Mouse (Mus musculus): ENCODE data around the gene Atp6v1b1. TPM values are rescaled to one million over a fixed set of nuclear protein-coding genes. Genes with fewer than 3 reads are reported as not detected.

Atp6v1b1 gene
- total RNA-seq, 2 experiments from 2014 or later: not detected

DNA sequence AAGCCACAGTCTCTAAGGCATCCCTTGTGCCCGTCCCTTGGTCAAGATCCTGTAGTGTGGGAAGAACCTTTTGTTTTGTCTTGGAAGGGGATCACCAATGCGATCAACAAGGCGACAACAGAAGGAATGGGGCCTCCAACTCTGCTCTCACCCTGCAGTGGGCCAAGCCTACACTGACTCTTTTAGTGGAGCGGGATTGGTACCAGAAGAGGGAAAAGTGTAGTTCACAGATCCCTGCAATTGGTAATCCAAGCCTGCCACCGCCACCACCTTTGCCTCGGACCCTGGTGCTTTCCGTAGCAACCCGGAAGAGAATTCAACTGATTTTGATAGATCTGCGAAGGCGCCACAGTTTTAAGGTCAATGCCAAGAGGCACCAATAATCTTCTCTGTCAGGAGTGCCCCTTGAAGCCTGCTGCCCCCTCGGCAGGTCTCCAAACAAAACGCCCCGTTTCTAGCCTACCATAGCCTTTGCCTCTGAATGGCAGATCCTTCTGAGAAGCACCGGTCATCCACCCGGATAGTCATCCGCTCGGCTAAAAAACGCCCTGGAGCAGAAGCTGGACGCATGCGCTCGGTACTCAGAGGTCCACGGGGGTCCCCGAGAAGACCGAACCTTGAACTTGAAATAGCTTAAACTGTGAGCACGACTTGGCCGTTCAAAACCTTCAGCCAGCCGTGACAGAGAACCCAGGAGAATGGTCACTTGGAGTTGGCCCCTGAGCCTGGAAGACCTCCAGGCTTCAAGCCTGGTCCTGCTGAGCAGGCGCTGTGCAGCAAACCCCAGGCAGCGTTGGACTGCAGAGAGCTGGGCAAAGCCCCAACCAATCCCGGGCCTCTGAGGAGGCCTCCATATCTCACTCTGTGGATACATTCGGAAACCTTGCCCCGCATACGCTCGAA, 28.3 kb upstream of the Atp6v1b1 start:
- DNase-seq: no peak

DNA sequence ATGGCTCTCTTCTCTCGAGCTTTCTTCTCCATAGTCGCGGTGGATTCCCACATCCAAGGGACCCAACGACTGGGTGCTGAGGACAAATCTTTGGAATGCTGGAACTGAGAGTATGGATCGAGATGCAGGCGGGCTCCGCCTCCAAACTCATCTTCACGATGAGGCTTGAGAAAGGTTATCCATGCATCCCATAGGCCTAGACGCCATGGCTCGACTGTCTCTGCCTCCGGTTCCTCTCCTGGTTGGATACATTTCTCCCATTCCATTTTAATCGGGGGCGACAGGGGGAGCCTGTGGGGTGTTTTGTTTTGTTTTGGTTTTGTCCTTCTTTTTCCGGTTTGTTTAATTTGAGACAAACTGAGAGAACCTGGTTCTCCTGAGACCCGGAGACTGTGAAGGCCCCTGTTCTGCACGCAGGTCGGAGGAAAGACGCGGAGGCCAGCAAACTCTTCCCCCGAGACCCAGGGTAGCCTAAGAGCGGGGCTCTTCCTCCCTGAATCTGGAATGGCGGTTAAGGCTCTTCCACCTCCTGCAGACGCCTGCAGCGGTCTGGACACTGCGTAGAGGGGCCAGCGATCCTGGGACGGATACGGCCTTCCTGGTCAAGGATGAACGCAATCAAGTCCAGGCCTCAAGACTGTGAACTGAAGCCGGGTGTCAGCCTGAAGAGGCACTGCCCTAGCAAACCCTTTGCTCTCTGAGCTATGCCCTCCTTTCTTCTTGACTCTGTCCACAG, 27.2 kb upstream of the Atp6v1b1 start:
- intact Hi-C loops (cut with DNase I): loop anchor here (2.0 kb wide), 1 partner anchor 13 kb away; no protein-coding TSS in a partner anchor
- peak in 1 of 2 experiments; percentile 15 for DNase-seq

More for the DNA sequence above, 28.3 kb upstream of the Atp6v1b1 start:
- intact Hi-C loops (cut with DNase I): no loop called here

DNA sequence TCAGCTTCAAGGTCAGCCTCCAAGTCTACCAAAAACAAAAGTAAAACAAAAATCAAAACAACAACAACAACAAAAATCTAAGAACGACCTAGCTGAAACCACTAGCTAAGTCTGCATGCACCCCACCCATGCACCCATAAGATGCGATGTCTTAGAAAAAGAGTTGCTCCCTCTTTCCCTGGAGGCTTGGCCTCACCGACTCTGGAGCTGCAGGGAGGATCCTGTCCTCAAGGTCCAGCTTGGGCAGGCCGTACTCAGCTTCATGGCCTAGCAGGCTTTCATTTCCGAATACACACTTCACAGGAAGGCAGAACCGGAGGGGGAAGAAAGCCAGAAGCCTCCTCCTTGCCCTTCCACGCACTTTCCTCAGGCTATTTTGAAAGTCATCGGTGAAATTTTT, 25.8 kb upstream of the Atp6v1b1 start:
- no peak for DNase-seq
- intact Hi-C loops (cut with DNase I): loop anchor here (2.0 kb wide), 1 partner anchor 14 kb away; no protein-coding TSS in a partner anchor

DNA sequence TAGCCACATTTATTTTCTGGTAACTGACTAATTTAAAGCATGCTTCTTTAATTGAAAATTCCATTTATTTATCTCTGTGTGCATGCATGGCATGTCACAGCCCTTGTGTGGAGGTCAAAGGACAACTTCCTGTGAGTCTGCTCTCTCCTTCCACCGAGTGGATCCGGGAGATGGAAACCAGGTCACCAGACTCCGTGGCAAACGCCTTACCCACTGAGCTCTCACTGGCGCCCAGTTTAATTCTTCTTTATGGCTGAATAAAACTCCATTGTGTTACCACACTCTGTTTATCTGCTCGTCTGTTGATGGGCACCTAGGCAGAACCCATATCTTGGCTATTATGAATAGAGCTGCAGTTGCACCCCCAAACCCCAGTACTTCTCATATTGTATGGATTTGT, 20.3 kb upstream of the Atp6v1b1 start:
- no peak for DNase-seq
- intact Hi-C loops (cut with DNase I): no loop called here

DNA sequence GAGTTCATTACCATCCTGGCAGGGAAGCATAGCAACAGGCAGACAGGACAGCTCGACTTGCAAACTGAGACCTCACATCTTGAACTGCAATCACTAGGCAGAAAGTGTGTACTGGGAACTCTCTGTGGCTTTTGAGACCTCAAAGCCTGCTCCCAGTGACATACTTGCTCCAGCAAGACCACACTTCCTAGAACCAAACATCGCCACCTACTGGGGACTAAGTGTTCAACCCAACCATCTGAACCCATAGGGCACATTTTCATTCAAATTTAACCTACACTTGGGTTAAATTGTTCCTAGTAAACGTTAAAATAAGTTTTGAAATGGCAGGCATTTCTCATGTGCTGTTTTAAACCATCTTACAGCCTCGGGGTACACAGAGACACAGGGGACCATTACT, 15.6 kb upstream of the Atp6v1b1 start:
- intact Hi-C loops (cut with DNase I): no loop called here

DNA sequence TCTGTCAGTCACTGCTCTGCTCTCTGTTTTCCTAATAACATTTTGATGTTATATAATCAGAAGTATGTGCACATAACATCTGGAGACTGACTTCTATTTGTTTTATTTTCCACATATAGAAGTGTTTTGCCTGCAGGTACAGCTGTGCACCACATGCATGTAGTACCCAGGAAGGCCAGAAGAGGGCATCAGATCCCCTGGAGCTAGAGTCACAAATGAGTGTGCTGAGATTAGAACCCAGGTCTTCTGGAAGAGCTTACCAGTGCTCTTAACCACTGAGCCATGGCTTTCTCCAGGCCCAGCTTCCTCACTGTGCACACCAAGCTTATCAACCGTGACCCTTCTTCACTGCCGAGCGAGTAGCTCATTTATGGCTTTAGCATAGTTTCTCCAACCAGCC, 14.3 kb upstream of the Atp6v1b1 start:
- intact Hi-C loops (cut with DNase I): no loop called here
- DNase-seq: peak in 1 of 2 experiments; percentile 15

More for the DNA sequence above, 15.6 kb upstream of the Atp6v1b1 start:
- no peak for DNase-seq

DNA sequence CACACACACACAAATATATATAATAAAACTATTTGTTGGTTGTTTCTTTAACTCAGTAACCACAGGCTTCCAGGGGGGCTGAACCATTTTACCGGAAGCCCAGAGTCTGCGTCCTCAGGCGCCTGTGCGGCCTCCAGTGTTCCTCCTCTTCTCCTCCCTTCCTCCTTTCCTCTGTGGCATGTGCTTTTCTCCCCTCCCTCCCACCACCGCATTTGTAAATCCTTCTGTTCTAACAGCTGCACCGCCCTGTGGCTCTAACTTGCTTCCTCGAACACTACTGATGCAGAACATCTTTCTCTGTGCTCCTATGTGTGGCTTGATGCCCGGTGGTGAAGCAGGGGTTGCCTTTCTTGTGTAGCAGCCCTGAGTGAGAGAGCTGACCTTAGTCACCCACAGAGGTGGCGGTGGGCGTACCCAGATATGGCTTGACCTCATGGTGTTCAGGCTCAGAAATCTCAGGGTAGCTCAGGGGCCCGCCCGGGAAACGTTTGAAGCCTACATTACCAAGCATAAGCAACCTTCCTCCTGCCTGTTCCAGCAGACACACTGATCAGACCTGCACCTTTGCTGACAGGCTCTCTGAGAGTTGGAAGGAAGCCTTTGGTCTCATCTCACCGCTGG, 13.3 kb upstream of the Atp6v1b1 start:
- DNase-seq: no peak
- intact Hi-C loops (cut with DNase I): no loop called here

DNA sequence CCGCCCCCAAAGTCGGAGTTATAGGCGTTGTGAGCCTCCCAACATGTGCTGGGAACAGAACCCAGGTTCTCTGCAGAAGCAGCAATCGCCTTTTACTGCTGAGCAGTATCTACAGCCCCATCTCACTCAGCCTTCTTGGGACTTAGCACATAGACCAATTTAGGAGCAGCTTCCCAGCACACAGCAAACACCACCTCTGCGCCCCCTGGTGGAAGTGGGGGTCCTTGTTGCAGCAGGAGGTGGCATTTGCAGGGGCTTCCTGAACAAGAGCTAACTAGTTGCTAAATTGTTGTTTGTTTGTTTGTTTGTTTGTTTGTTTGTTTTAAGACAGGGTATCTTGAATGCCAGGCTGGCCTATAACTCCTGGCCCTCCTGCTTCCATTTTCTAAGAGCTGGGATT, 11.7 kb upstream of the Atp6v1b1 start:
- intact Hi-C loops (cut with DNase I): loop anchor here (1.0 kb wide), 1 partner anchor 38 kb away; no protein-coding TSS in a partner anchor
- DNase-seq: peak; percentile 67 to 77

DNA sequence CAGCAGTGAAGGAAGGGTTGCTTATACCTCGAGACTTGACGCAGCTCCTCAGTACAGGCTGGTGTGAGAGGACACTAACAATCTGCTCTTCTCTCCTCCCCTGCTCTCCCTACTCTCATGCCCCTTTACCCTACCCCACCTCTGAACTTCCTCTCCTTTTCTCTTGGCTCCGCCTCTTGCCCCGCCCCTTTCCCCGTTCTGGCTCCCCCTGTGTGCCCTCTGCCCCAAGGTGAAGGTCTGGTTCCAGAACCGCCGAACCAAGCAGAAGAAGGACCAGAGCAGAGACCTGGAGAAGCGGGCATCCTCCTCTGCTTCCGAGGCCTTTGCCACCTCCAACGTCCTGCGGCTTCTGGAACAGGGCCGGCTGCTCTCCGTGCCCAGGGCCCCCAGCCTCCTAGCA, 5.5 kb upstream of the Atp6v1b1 start:
- no peak for DNase-seq
- intact Hi-C loops (cut with DNase I): no loop called here

DNA sequence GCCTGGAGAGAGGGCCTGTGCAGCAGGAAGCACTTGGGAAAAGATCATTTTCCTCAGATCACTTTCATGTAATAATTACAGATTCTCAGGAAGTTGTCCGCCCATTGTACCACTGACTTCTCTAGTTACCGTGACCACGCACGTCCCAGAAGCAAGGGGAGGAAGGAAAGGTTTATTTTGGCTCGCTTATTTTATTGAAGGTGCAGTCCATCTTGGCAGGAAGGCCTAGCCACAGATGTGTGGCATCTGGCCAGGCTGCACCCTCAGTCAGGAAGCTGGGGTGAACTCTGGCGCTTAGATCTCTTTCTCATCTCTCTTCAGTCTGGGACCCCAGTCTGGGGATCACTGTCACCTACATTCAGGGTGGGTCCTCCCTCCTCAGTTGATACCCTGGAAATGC, 4.2 kb upstream of the Atp6v1b1 start:
- intact Hi-C loops (cut with DNase I): no loop called here
- no peak for DNase-seq

DNA sequence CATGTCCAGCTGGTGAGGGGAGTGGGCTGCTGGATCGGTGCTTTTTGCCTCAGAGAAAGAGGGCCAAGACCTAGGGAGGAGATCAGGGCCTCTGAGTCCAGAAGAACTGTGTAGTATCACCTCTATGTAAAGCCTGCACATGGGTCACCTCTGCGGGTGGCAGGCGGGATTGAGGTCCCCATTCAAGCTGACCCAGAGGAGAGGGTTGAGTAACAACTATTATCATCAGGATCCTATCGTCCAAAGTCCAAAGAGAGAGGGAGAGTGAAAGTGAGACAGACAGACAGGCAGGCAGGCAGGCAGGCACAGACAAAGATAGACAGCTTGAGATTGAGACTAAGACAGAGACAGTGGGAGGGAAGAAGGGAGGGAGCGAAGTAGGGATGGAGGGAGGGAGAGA, 422 bp downstream of the Atp6v1b1 start:
- intact Hi-C loops (cut with DNase I): no loop called here
- no peak for DNase-seq

DNA sequence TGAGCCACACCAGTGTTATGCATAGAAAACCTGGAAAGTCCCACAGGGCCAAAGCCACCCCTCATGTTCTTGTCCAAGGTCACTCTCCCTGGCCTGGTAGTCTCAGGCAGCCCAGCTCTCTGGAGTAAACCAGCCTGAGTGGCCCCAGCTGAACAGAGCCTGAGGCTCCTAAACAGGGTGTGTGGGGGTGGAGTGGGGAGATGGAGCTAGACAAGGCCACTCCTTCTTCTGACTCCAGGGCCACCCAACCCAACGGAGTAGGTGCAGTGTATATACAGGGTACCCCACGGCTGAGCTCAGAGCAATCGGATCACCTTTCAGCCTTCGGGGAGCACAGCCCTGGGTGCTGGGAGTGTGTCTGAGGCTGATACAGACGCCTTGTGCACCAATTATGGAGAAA, 1.3 kb downstream of the Atp6v1b1 start:
- DNase-seq: no peak
- intact Hi-C loops (cut with DNase I): no loop called here

DNA sequence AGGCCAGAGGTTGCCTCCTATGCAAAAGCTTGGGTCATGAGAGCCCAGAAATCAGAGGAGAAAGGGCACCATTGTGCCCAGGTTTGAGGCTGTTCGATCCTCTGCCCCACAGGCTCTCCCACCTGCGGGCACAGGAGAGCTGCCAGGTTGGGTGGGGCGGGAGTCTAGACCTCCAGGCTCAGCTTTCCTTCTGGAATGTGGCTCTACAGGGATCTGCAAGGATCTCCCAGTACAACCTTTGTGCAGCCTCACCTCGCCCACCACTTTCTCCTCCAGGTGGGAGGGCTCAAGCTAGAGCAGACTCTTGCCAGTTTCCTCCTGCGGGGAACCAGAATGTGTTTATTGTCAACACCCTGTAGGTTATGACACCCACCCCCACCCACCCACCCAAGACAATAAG, 1.8 kb downstream of the Atp6v1b1 start:
- intact Hi-C loops (cut with DNase I): no loop called here
- no peak for DNase-seq

DNA sequence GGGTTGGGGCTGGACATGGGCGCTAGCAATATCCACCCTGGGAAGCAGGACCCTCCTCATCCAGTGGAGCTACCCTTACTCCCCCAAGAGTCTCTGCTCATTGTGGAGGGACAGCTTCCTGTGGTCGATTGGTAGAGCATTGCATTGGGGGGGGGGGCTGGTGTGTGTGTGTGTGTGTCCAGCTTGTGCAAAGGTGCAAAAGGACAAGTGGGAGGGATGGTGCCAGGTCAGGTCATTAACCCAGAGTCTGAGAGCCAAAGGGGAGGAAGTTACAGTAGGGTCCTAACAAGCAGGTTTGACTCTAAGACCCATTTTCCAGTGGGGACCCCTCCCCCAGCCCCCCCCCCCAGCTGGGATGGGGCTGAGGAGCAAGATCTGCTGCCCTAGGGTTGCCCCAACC, 2.7 kb downstream of the Atp6v1b1 start:
- intact Hi-C loops (cut with DNase I): no loop called here
- no peak for DNase-seq

DNA sequence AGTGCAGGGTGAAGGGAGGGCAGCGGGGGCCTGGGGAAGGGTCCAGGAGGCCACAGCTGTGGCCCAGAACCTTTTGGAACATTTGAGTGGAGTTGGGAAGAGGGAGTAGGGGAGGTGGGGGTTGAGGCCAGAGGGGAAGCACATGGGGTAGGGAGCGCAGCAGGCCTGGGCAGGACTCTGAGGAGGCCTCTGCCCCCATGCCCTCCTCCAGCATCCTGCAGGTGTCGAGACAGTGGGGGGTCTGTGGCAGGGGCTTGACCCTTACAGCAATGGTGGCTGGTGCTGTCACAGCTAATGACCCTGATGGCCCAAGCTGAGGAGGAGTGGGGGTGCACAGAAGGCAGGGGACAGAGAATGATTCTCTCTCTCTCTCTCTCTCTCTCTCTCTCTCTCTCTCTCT, 6.5 kb downstream of the Atp6v1b1 start:
- no peak for DNase-seq
- intact Hi-C loops (cut with DNase I): no loop called here

DNA sequence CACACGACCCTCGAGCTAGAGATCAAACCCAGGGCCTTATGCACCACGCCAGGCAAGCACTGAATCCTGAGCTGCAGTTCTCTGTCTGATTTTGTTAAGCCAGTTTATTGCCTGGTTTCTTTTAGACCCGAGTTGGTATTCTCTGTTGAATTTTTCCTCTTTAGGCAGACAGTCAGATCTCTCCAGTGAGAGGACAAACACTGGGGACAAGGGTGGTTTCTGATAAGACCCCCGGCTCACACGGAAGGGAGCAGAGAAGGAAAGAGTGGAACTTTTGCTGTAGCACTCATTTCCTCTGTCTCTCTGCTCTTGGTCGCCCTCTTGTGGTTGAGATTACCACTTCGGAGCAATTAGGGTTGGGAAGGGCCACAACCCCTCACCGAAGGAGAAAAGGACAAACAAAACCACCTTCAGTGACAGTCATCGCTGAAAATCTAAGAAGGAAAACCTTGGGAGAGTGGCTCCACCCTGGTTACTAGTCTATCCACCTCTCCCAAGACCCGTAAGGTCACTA, 7.4 kb downstream of the Atp6v1b1 start:
- intact Hi-C loops (cut with DNase I): no loop called here
- peak; percentile 58 to 69 for DNase-seq

DNA sequence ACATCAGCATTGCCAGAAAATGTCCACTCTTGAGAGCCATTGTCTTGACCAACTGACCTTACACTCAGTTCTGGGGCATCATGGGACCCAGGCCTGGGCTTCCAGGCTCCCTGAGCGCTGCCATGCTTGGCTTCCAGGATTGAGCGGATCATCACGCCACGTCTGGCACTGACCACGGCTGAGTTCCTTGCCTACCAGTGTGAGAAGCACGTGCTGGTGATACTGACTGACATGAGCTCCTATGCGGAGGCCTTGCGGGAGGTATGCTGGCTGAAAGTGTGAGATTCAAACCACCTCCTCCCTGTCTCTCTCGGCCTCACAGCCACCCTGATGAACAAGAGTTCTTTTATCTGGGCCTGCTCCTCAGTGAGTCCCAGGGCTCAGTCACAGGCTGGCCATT, 13.3 kb downstream of the Atp6v1b1 start:
- no peak for DNase-seq
- intact Hi-C loops (cut with DNase I): no loop called here

DNA sequence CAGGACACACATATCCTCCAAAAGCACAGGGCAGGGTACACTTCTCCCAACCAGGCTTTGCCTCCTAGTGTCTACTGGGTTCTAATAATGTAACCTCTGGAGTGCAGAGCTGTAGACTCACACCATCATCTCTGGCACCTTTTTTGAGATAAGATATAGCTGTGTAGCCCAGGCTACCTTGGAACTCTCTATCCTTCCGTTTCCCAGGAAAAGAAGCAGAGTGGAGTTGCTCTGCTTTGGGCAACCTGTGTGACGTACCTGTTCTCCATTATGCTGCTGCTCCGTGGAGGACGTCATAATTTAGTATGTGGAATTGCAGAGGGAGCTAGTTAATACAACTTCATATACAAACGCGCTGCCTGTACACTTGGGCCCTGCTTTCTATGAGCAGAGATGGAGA, 19.6 kb downstream of the Atp6v1b1 start, which contains the start of gene Ankrd53:
Gene Ankrd53 (plus strand): TSS at position 301 of the 400 bp plus-strand sequence.
- intact Hi-C loops (cut with DNase I): no loop called here
- DNase-seq: no peak

DNA sequence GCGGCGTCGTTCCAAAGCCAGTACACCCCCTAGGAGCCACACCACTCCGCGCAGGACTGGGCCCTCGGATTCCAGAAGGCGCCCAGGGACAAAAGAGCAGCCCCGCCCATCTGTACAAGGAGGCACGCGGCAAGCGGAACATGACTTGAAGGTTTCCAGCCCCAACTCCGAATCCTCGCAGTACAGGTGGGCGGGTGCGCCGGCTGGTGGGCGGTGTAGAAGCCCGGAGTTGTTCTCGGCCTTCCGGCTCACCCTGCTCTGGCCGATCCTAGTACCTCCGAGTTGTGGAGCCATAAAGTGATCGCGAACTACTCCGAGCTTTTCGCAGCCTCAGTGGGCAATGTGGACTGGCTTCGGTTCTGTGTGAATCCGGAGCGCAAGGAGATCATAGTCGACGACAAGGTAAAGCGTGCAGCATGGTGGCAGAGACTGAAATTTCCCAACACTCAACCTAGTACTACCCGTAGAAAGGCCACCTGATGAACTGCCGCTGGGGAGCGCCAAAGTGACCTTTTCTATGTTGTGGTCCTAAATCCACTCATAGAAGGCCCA, 20.2 kb downstream of the Atp6v1b1 start:
- DNase-seq: peak; percentile 15 to 27
- intact Hi-C loops (cut with DNase I): no loop called here

DNA sequence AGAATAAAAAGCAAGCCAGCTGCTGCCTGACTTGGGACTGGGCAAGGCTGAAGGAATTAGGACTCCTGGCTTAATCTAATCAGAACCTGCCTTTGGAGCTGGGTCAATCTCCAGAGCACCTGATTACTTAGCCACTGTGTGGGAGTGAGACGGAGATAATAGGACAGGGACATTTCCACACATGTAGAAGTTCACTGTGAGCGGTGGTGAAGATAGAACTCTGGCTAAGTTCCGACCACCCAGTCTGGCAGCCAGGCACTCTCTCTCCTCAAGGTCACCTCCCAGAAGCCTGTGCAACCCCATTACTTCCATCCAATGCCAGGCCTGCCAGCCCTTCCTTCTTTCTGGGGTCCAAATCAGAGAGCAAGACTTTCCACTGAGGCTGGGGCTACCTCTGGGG, 24.2 kb downstream of the Atp6v1b1 start:
- intact Hi-C loops (cut with DNase I): no loop called here
- DNase-seq: peak in 1 of 2 experiments; percentile 17

DNA sequence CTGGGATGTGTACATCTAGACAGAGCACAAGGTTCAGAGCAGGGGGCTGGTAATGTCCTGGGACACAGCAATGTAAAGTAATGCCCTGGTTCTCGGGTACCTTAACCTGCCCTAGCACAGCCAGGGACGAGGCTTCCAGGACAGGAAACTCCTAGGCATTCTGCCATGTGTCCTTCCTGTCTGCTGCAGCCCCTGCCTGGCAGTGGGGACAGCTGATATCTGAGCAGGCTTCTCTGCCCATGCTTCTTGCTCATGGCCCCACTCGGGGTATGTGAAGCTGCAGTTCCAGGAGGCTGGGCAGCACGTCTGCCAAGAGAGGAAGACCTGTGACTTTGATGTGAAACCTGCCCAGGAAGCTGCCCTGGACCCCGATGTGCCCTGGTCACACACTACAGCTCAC, 25.7 kb downstream of the Atp6v1b1 start:
- intact Hi-C loops (cut with DNase I): no loop called here
- peak in 1 of 2 experiments; percentile 12 for DNase-seq
